Mouse (Mus musculus): Measurements from ENCODE around the gene Accs. TPM values are rescaled to one million over a fixed set of nuclear protein-coding genes. Genes with fewer than 3 reads are reported as not detected.

Accs gene
- total and polyA plus RNA-seq, 3 experiments = 5.7 to 6.7 (median 6.2) TPM

- peak overlapping the region; percentile 66 for H3K4me2 ChIP-seq (ENCODE audit: insufficient read depth, low read depth, poor library complexity, severe bottlenecking)
- peaks cover 4 to 16% of the 10 kb centered on the region in 2 experiments; a peak in 3 of 4 replicates for H3K4me1 ChIP-seq (ENCODE audit: control insufficient read depth in 1 of 2, insufficient read depth in 2 of 2)
- no peak overlapping the region for H3K9ac ChIP-seq (ENCODE audit: insufficient read depth, low read depth)
- in situ Hi-C loops (cut with MboI; ENCODE audit: low pct_ligation_motif_present, low pct_unique_long_range_greater_than_20kb, low sequenced_read_pairs) (loop anchor here (25.0 kb wide), 1 partner anchor 437 kb away; no protein-coding TSS in a partner anchor), dilution Hi-C loops (cut with MboI; ENCODE audit: extremely low pct_ligation_motif_present, extremely low pct_unique_long_range_greater_than_20kb, low sequenced_read_pairs) (no loop called here)
- H3K4me3 ChIP-seq (replicated peaks in 1 of 3; ENCODE audit: low read depth in 2 of 3, low read length in 2 of 3, poor library complexity in 1 of 3) = peak overlapping the region; percentile 19 to 71 (median 69)
- peaks cover 9% of the 10 kb centered on the region for H3K27me3 ChIP-seq (replicated peaks)
- DNase-seq (ENCODE audit: extremely low read depth) = peak; percentile 51
- TF ChIP-seq JUND (conservative IDR thresholded peaks at IDR 0.05; ENCODE audit: low read depth, low read length) = no peak
- no peak overlapping the region for H3K27ac ChIP-seq (ENCODE audit: insufficient read depth, low read depth)
- H3K9me3 ChIP-seq (replicated peaks; ENCODE audit: low read length) = no peaks in the 10 kb centered on the region
- H3K79me2 ChIP-seq (replicated peaks; ENCODE audit: control insufficient read depth, extremely low read depth, insufficient read depth, poor library complexity, severe bottlenecking) = no peaks in the 10 kb centered on the region
- H3K36me3 ChIP-seq (replicated peaks in 1 of 2; ENCODE audit: control insufficient read depth in 1 of 2, insufficient read depth in 1 of 2, low read length in 1 of 2) = peaks cover 0 to 23% of the 10 kb centered on the region in 2 experiments
Observed at GRCm38 (mm10) chr2:93850317-93850944, 688 bp upstream of the Accs start.

DNA sequence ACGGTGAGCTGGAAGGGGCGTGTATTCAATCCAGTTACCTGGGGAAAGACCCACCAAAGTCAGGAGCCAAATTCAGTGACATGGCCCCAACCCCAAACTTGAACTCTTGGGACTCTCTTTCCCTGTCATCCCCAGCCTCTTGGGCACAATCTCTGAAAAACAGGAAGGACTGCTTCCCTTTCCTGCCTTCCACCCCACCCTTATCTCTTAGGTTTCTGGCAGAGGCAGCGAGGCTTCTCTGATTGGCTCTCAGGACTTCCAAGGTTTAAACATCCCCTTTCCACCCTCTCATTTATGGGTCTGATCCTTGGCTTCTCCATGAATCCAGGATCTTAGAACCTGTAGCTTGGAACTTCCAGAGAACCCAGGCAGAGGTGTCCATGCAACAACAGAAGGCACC, 8.4 kb downstream of the Accs start:
- in situ Hi-C loops (cut with MboI; ENCODE audit: low pct_ligation_motif_present, low pct_unique_long_range_greater_than_20kb, low sequenced_read_pairs) = no loop called here
- DNase-seq (ENCODE audit: extremely low read depth) = no peak
- dilution Hi-C loops (cut with MboI; ENCODE audit: extremely low pct_ligation_motif_present, extremely low pct_unique_long_range_greater_than_20kb, low sequenced_read_pairs) = no loop called here
- Histone ChIP-seq H3K36me3 (replicated peaks in 1 of 2; ENCODE audit: control insufficient read depth in 1 of 2, insufficient read depth in 1 of 2, low read length in 1 of 2) (peaks cover 13 to 80% of the 10 kb centered on the region in 2 experiments), H3K9ac (ENCODE audit: insufficient read depth, low read depth) (no peak overlapping the region), H3K4me1 (ENCODE audit: control insufficient read depth in 1 of 2, insufficient read depth in 2 of 2) (no peaks in the 10 kb centered on the region), H3K79me2 (replicated peaks; ENCODE audit: control insufficient read depth, extremely low read depth, insufficient read depth, poor library complexity, severe bottlenecking) (no peaks in the 10 kb centered on the region), H3K27me3 (replicated peaks) (no peaks in the 10 kb centered on the region), H3K4me2 (ENCODE audit: insufficient read depth, low read depth, poor library complexity, severe bottlenecking) (no peak overlapping the region), H3K9me3 (replicated peaks; ENCODE audit: low read length) (peaks cover 1% of the 10 kb centered on the region), H3K4me3 (replicated peaks in 1 of 3; ENCODE audit: low read depth in 2 of 3, low read length in 2 of 3, poor library complexity in 1 of 3) (no peak overlapping the region), H3K27ac (ENCODE audit: insufficient read depth, low read depth) (no peak overlapping the region)
- TF ChIP-seq MYC (IDR thresholded peaks at IDR 0.05; ENCODE audit: low read depth, low read length) = no peak
- no peak for TF ChIP-seq JUN (IDR thresholded peaks at IDR 0.05; ENCODE audit: insufficient read depth, low read depth, low read length)
- TF ChIP-seq ZKSCAN1 (IDR thresholded peaks at IDR 0.05; ENCODE audit: borderline replicate concordance, low read depth, low read length) = no peak
- TF ChIP-seq ETS1 (conservative IDR thresholded peaks at IDR 0.05; ENCODE audit: low read depth, low read length) = no peak
- no peak for TF ChIP-seq TCF12 (IDR thresholded peaks at IDR 0.05; ENCODE audit: low read depth, low read length)
- TF ChIP-seq CHD1 (IDR thresholded peaks at IDR 0.05; ENCODE audit: low read depth, low read length) = no peak
- no peak for TF ChIP-seq CTCF (conservative IDR thresholded peaks at IDR 0.05 in 1 of 2, IDR thresholded peaks at IDR 0.05 in 1 of 2; ENCODE audit: low read depth in 2 of 2, low read length in 2 of 2)
- TF ChIP-seq EP300 (IDR thresholded peaks at IDR 0.05; ENCODE audit: low read length) = no peak
- TF ChIP-seq IRF4 (IDR thresholded peaks at IDR 0.05; ENCODE audit: low read depth, low read length) = no peak
- TF ChIP-seq HCFC1 (IDR thresholded peaks at IDR 0.05; ENCODE audit: low read depth, low read length) = no peak
- TF ChIP-seq KAT2A (IDR thresholded peaks at IDR 0.05; ENCODE audit: insufficient replicate concordance, low read length) = no peak
- TF ChIP-seq NRF1 (IDR thresholded peaks at IDR 0.05; ENCODE audit: low read depth, low read length) = no peak
- no peak for TF ChIP-seq TBP (conservative IDR thresholded peaks at IDR 0.05; ENCODE audit: low read depth, low read length)
- TF ChIP-seq ELF1 (IDR thresholded peaks at IDR 0.05; ENCODE audit: low read depth, low read length) = no peak
- TF ChIP-seq ZMIZ1 (IDR thresholded peaks at IDR 0.05; ENCODE audit: low read depth, low read length) = no peak
- TF ChIP-seq RAD21 (IDR thresholded peaks at IDR 0.05; ENCODE audit: low read depth, low read length) = no peak
- no peak for TF ChIP-seq UBTF (IDR thresholded peaks at IDR 0.05; ENCODE audit: low read depth, low read length)
- TF ChIP-seq PAX5 (IDR thresholded peaks at IDR 0.05; ENCODE audit: low read length) = no peak
- TF ChIP-seq MAZ (IDR thresholded peaks at IDR 0.05; ENCODE audit: low read depth, low read length) = no peak
